Mouse (Mus musculus) MEL (cell line): ENCODE measurements around the gene Pfdn6.

Experiments used
- BHLHE40 ChIP-seq: IDR thresholded peaks from 2 replicates; pipeline ENCODE4 v1.6.1; 2012; ENCODE audit warnings: low read depth, mild to moderate bottlenecking, inconsistent platforms, low read length, improper control_type of control experiment, borderline replicate concordance
- CTCF ChIP-seq, 3 experiments: IDR thresholded peaks in 2 of 3; conservative IDR thresholded peaks in 1 of 3; 2 replicates each; pipeline ENCODE4 v1.5.1; 2011 to 2012; ENCODE audit warnings: low read length in 3 of 3, low read depth in 2 of 3, mild to moderate bottlenecking in 2 of 3, improper control_type of control experiment in 1 of 3, inconsistent platforms in 1 of 3, mixed read lengths in 1 of 3, moderate library complexity in 1 of 3; ENCODE audit not compliant: control insufficient read depth in 1 of 3, insufficient read depth in 1 of 3, poor library complexity in 1 of 3, severe bottlenecking in 1 of 3
- JUND ChIP-seq: IDR thresholded peaks from 2 replicates; pipeline ENCODE4 v1.6.1; 2011; ENCODE audit warnings: low read depth, mild to moderate bottlenecking, improper control_type of control experiment, low read length
- POLR2A ChIP-seq, 2 experiments: IDR thresholded peaks; 2 replicates each; pipeline ENCODE4 v1.6.1; 2011 to 2012; ENCODE audit warnings: low read length in 2 of 2, mild to moderate bottlenecking in 2 of 2, control low read depth in 1 of 2, improper control_type of control experiment in 1 of 2, low read depth in 1 of 2, moderate library complexity in 1 of 2; ENCODE audit not compliant: control insufficient read depth in 1 of 2, insufficient read depth in 1 of 2, poor library complexity in 1 of 2
- POLR2AphosphoS5 ChIP-seq: IDR thresholded peaks from 2 replicates; pipeline ENCODE4 v1.6.1; 2012; ENCODE audit warnings: low read depth, borderline replicate concordance, mild to moderate bottlenecking, inconsistent platforms, low read length, moderate library complexity, mixed read lengths

GRCm38 (mm10) chr17:33932970-33933369 lies 7.2 kb downstream of the Pfdn6 start:
- TF ChIP-seq CTCF (IDR thresholded peaks at IDR 0.05 in 2 of 3, conservative IDR thresholded peaks at IDR 0.05 in 1 of 3; ENCODE audit: control insufficient read depth in 1 of 3, insufficient read depth in 1 of 3, low read depth in 2 of 3, low read length in 3 of 3, poor library complexity in 1 of 3, severe bottlenecking in 1 of 3) (no peak), JUND (no peak), POLR2AphosphoS5 (no peak), BHLHE40 (no peak), POLR2A (IDR thresholded peaks at IDR 0.05; ENCODE audit: control insufficient read depth in 1 of 2, insufficient read depth in 1 of 2, low read depth in 1 of 2, low read length in 2 of 2, poor library complexity in 1 of 2) (no peak)
